Mouse (Mus musculus) embryonic facial prominence, embryonic 11.5 days (tissue): ENCODE data around the gene Usp6nl. TPM values are rescaled to one million over a fixed set of nuclear protein-coding genes. Genes with fewer than 3 reads are reported as not detected.
A peak's percentile ranks its signal among the peaks of the same experiment; 100 is the strongest.

Experiments
- ATAC-seq: fragments of 200-750 bp; cut with Nextera tagmentation; replicated peaks from 2 replicates; pipeline ENCODE4 v1.8.0; 2017; ENCODE audit warnings: low read depth; ENCODE audit not compliant: insufficient number of reproducible peaks, low FRiP score, low TSS enrichment
- DNase-seq: peaks from one replicate; pipeline ENCODE4 v3.0.0-alpha.2; 2015; ENCODE audit warnings: low spot score
- H3K27ac ChIP-seq: fragments of 300-500 bp; sonication (generic); replicated peaks from 2 replicates; pipeline ENCODE4 v1.5.1; 2014; ENCODE audit warnings: mild to moderate bottlenecking, low read depth, low read length, control low read depth
- H3K27me3 ChIP-seq: fragments of 300-500 bp; sonication (generic); 2 replicates; pipeline ENCODE4 v1.6.1; 2014; ENCODE audit warnings: mild to moderate bottlenecking, low read length, moderate library complexity, mixed read lengths; ENCODE audit not compliant: control insufficient read depth, insufficient read depth
- H3K36me3 ChIP-seq: fragments of 300-500 bp; sonication (generic); replicated peaks from 2 replicates; pipeline ENCODE4 v1.6.1; 2014; ENCODE audit warnings: low read depth, mild to moderate bottlenecking, low read length, moderate library complexity, mixed read lengths; ENCODE audit not compliant: control insufficient read depth, insufficient read depth
- H3K4me1 ChIP-seq: fragments of 300-500 bp; sonication (generic); 2 replicates; pipeline ENCODE4 v1.6.1; 2014; ENCODE audit warnings: low read length, mixed read lengths; ENCODE audit not compliant: control insufficient read depth, insufficient read depth
- H3K4me2 ChIP-seq: fragments of 300-500 bp; sonication (generic); 2 replicates; pipeline ENCODE4 v1.6.1; 2014; ENCODE audit warnings: low read depth, mild to moderate bottlenecking, control low read depth, low read length, moderate library complexity
- H3K4me3 ChIP-seq: fragments of 300-500 bp; sonication (generic); 2 replicates; pipeline ENCODE4 v1.5.1; 2014; ENCODE audit warnings: low read depth, low read length, control low read depth
- H3K9ac ChIP-seq: fragments of 300-500 bp; sonication (generic); replicated peaks from 2 replicates; pipeline ENCODE4 v1.6.1; 2014; ENCODE audit warnings: mild to moderate bottlenecking, control low read depth, low read length
- H3K9me3 ChIP-seq: fragments of 300-500 bp; sonication (generic); replicated peaks from 2 replicates; pipeline ENCODE4 v1.6.1; 2016; ENCODE audit warnings: mild to moderate bottlenecking, low read length, inconsistent platforms, mixed read lengths; ENCODE audit not compliant: control insufficient read depth
- WGBS: fragments of 180-500 bp; shearing (Covaris S2); extraction: QIAGEN DNeasy Blood & Tissue Kit; methylation state at CpG from one replicate; pipeline ENCODE4 v1.1.7; 2014; 5-methylcytosine and 5-hydroxymethylcytosine counted together
- polyA plus RNA-seq: library from polyadenylated mRNA; unstranded; fragments of >200 nt; fragmentation: Nextera tagmentation; extraction: Ambion mirVana; gene quantifications from 2 replicates; pipeline ENCODE4 v1.2.1, GENCODE M21; 2014

Gene Usp6nl
- polyA plus RNA-seq, 1 experiment from 2014 or later, result 12.7 TPM

DNA sequence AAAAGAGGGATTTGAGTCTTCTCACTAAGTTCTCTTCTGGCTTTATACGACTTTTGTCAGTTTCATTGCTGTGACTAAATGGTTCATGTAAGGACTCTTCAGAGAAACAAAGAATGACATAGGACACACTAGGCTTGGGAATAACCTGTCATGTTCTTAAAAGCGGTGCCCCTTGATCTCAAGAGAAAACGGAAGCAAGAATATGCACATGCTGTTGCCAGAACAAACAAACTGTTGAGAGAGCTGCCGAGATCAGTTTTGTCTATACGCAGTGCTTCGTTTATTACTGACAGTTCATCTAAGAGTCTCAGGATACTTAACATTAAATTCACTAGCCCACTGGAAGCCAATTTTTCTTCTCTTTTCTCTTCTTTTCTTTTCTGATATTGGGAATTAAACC lies 76.4 kb downstream of the Usp6nl start:
- Histone ChIP-seq H3K4me2 (no peak overlapping the region), H3K27ac (no peak overlapping the region), H3K4me3 (no peak overlapping the region), H3K9me3 (no peaks in the 10 kb centered on the region), H3K36me3 (no peaks in the 10 kb centered on the region), H3K9ac (no peak overlapping the region), H3K27me3 (no peaks in the 10 kb centered on the region), H3K4me1 (no peaks in the 10 kb centered on the region)
- no peak for DNase-seq
- ATAC-seq, result no peak
- WGBS, result 85% methylated on average over 6 of the region's 6 CpGs

DNA sequence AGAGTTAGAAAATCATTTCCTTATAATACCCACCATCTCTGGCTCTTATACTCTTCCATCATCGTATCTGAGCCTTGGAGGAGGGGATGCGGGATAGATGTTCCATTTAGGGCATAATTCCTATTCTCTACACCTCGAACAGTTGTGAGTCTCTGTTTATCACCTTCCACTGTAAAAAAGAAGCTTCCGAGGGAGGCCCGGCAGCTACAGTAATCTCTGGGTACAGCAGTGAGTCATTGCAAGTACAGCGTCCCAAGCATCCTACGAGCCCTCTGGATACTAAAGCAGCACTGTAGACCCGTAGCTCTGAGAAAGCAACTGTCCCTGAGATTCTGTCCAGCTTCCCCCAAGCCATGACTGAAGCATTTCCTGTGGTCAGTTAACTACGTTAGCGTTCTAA lies 78.6 kb downstream of the Usp6nl start:
- ATAC-seq, result no peak
- Histone ChIP-seq H3K4me1 (no peaks in the 10 kb centered on the region), H3K36me3 (no peaks in the 10 kb centered on the region), H3K4me2 (no peak overlapping the region), H3K9ac (no peak overlapping the region), H3K4me3 (no peak overlapping the region), H3K27me3 (no peaks in the 10 kb centered on the region), H3K9me3 (no peaks in the 10 kb centered on the region), H3K27ac (no peak overlapping the region)
- 86% methylated on average over 10 of the region's 10 CpGs for WGBS
- no peak for DNase-seq

DNA sequence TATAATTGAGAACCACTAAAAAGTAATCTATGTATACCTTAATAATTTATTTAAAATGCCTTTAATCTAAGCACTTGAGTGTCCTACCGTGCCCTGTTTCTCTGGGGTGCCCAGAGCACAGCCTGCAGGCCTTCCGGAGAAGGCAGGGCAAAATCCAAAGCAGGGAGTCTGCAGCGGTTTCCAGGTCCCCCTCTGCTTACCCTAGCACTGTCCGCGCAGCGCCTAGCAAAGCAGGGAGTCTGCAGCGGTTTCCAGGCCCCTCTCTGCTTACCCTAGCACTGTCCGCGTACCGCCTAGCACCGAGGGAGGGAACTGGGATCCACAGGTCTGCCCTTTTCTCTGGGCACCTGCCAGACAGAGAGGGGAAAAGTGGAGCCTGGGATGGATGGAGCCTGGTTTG lies 80.9 kb downstream of the Usp6nl start:
- no peak overlapping the region for H3K9ac ChIP-seq
- ATAC-seq (peak; percentile 76; the same call in 1 of the 2 replicates), DNase-seq (peak; percentile 77)
- no peaks in the 10 kb centered on the region for H3K27me3 ChIP-seq
- no peaks in the 10 kb centered on the region for H3K36me3 ChIP-seq
- H3K4me3 ChIP-seq, result no peak overlapping the region
- 0 out of 2 replicates have a peak overlapping the region, but pooled peaks have one; percentile 4 for H3K27ac ChIP-seq
- no peak overlapping the region for H3K4me2 ChIP-seq
- H3K4me1 ChIP-seq, result no peaks in the 10 kb centered on the region
- 7% methylated on average over 11 of the region's 11 CpGs for WGBS
- no peaks in the 10 kb centered on the region for H3K9me3 ChIP-seq

DNA sequence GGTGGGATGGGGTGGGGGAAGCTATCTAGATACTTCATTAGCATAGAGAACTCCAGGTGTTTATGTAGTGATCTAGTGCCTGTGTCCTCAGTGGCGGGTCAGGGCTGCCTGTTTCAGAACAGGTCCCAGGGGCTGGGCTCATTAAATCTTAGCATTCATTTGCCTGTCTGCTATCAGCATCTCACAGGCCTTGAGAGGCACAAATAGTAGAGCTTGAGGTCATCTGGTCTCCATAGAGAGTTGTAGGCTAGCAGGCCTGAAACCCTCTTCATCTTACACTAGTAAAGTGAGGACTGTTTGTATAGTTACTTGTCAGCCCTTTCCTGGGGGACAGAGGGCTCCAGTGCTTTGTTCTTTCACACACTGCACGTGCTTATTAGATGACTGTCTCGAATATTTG lies 81.5 kb downstream of the Usp6nl start:
- Histone ChIP-seq H3K36me3 (no peaks in the 10 kb centered on the region), H3K4me2 (no peak overlapping the region), H3K9ac (no peak overlapping the region), H3K4me1 (no peaks in the 10 kb centered on the region), H3K9me3 (no peaks in the 10 kb centered on the region), H3K27ac (no peak overlapping the region; the same call in 1 of the 2 replicates), H3K27me3 (no peaks in the 10 kb centered on the region), H3K4me3 (no peak overlapping the region)
- 64% methylated on average over 3 of the region's 3 CpGs for WGBS
- DNase-seq, result no peak
- no peak for ATAC-seq

DNA sequence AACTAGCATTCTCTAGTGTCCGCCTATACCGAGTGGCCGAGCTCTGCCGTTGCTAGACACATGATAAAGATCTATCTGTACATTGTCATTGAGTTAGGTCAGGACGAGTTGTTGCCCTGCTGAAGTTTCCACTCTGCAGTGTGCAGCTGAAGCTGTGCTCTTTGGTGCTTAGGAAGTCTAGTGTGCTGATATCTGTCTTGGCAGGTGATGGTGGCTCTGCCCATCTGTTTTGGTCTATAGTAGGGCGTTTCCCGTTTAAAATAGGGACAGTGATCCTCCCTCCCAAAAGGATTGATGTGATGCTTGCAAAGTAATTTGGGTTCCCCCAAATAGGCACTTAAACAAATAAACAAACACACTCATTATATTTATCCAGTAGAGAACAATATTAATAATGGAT lies 82.2 kb downstream of the Usp6nl start:
- Histone ChIP-seq H3K36me3 (no peaks in the 10 kb centered on the region), H3K27ac (no peak overlapping the region), H3K9me3 (no peaks in the 10 kb centered on the region), H3K4me2 (no peak overlapping the region), H3K9ac (no peak overlapping the region), H3K4me3 (no peak overlapping the region), H3K4me1 (no peaks in the 10 kb centered on the region), H3K27me3 (no peaks in the 10 kb centered on the region)
- DNase-seq, result no peak
- ATAC-seq, result no peak
- WGBS, result 77% methylated on average over 7 of the region's 7 CpGs

DNA sequence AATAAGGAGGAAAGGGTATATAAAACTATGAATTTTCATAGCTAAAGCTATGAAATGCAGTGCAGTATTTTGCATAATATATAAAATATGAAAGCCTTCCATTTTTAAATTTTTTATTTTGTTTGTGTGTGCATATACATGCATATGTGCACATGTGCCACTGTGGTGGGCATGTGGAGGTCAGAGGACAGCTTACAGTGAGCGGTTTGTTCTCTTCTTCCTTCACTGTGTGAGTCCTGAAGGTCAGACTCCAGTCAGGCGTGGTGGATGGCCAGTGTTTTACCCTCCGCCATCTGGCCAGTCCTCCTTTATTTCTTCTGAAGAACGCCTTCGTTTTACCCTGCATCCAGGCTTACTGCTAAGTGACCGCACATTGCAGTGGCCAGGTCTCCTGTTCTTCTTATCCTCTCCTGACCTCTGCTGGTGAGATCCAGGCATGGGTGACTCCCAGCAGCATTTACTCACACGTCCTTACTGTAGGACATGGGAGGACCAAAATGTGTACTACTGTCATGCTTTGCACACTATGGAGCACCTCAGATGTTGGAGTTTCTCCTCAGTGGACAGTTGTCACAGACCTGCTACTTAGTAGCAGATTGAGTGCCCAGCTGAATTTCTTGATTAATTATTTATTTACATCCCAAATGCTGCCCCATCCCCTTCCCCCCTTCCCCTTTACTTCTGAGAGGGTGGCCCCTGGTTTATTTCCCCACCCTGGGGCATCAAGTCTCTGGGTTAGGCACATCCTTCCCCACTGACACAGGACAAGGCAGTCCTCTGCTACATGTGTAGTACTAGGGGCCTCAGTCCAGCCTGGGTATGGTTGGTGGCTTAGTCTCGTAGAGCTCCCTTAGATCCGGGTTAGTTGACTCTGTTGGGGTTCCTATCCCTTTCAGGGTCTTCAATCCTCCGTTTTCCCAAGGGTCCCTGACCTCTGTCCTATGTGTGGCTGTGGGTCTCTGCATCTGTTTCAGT lies 82.9 kb downstream of the Usp6nl start:
- DNase-seq, result peak; percentile 83
- Histone ChIP-seq H3K4me1 (no peaks in the 10 kb centered on the region), H3K4me2 (no peak overlapping the region), H3K36me3 (no peaks in the 10 kb centered on the region), H3K4me3 (no peak overlapping the region), H3K9me3 (no peaks in the 10 kb centered on the region), H3K27me3 (no peaks in the 10 kb centered on the region), H3K9ac (no peak overlapping the region), H3K27ac (no peak overlapping the region)
- peak; percentile 62 for ATAC-seq
- 32% methylated on average over 10 of the region's 10 CpGs for WGBS

DNA sequence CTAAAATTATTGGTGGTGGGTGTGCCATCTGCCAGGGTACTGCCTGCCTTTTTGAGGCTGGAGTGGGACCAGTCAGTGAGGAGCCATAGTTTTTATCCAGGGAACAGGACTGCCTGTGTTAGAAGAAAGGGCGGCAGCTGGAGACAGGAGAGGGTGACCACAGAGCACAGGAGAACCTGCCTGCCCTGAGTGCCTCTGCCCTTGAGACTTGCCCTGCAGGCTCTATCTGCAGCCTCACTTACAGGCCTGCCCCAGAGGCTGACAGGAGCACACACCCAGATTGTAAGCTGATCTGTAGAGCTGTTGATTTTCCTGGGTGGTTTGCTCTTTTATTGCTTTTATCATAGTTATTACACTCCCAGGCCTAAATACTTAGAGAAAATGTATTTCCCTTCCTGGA lies 85.2 kb downstream of the Usp6nl start:
- no peaks in the 10 kb centered on the region for H3K27me3 ChIP-seq
- ATAC-seq (no peak), DNase-seq (no peak)
- no peak overlapping the region for H3K4me3 ChIP-seq
- H3K4me2 ChIP-seq, result no peak overlapping the region
- no peak overlapping the region for H3K27ac ChIP-seq
- H3K36me3 ChIP-seq, result no peaks in the 10 kb centered on the region
- H3K4me1 ChIP-seq, result no peaks in the 10 kb centered on the region
- 68% methylated on average over 1 of the region's 1 CpGs for WGBS
- no peak overlapping the region for H3K9ac ChIP-seq
- no peaks in the 10 kb centered on the region for H3K9me3 ChIP-seq

DNA sequence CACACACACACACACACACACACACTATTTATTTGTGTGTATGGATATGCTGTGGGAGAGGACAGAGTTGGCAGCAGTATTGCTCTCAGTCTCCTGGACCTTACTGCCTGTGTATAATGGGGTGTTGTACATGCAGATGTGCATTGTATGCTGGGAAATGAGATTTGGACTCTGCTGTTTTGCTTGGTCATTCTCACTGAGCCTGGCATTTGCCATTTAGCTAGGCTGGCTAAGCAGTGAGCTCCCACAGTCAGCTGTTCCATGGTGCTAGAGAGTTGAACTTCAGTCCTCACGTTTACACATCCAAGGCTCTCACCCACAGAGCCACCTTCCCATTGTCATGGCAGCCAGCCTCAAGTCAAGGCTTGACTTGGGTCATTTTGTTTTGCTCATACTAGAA lies 90.2 kb downstream of the Usp6nl start:
- ATAC-seq, result no peak
- 94% methylated on average over 1 of the region's 1 CpGs for WGBS
- peaks cover 3% of the 10 kb centered on the region for H3K36me3 ChIP-seq

More for the DNA sequence above, 90.2 kb downstream of the Usp6nl start:
- Histone ChIP-seq H3K4me1 (no peaks in the 10 kb centered on the region), H3K9ac (no peak overlapping the region), H3K27me3 (no peaks in the 10 kb centered on the region), H3K27ac (no peak overlapping the region), H3K4me3 (no peak overlapping the region), H3K9me3 (no peaks in the 10 kb centered on the region), H3K4me2 (no peak overlapping the region)
- no peak for DNase-seq
